Mouse (Mus musculus): ENCODE data around the gene Fbxl13. TPM values are rescaled to one million over a fixed set of nuclear protein-coding genes. Genes with fewer than 3 reads are reported as not detected.

Gene Fbxl13
- polyA plus RNA-seq, 1 experiment = 0.59 TPM

DNA sequence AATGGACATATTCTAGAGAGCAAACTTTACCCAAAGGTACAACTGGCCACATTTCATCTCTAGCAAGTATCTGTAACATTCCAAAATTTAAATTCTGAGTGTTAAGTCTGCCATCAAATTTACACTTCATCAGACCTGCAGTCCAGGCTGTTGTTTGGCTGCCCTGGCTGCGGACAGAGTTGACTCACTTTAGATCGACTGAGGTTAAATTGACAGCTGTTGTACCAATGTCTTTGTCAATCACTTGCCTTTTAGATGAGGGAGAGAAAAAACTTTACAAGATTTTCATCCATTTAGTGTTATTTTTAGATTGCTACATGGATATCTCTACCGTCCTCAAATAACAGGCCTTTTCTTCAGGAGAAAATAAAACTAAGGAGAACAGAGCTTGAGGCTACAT lies 126.3 kb downstream of the Fbxl13 start:
- DNase-seq (ENCODE audit: low read depth) = no peak

DNA sequence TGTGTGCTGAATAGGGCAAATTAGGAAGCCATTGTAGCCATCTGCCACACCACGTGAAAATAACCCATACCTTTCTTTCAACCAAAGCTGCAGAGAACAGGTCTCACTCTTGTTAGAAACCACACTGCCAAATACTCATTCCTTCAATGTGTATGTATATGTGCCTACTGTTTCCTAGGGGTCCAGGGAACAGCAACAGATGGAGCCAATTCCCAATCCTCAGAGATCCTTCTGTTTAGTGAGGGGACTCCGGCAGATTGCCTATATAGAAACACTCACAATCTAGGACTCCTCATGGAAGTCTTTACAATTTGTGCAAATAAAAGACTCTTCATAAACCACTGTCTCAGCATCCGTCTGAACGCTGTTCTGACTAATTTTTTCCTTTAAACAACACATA lies 127.2 kb downstream of the Fbxl13 start:
- no peak for DNase-seq (ENCODE audit: low read depth)

DNA sequence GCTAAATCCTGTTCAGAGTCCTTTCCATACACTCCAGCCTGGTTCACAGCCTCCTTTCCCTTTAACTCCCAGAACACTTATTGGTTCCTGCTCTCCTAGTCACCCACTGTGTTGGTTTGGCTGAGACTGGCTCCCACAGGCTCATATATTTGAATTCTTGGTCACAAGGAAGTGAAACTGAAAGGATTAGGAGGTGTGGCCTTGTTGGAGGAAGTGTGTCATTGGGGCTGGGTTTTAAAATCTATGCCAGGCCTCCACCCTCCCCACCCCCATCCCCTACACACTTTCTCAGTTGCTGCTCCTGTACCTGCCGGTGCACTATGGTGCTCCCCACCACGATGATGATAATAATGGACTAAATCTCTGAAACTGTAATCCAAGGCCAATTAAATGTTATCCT lies 127.9 kb downstream of the Fbxl13 start:
- DNase-seq (ENCODE audit: low read depth) = no peak

DNA sequence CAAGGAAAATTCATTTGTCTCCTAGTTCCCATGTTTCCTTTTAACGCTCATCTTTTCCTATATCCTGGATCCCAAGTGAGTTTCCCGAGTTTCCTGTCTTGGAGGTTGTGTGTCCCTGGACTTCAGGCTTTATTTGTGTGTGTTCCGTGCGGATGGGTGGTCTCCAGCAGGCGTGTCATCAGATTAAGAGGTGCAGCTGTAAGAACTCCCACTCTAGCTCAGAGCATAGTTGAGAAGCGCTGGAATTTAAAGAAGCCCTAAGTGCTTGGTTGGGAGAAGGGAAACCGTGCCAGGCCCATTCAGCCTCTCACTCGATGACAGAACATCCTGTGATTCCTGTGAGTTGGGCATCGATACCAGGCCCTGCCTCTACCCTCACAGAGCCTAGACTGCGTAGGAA lies 132.1 kb downstream of the Fbxl13 start:
- DNase-seq (ENCODE audit: low read depth) = no peak

DNA sequence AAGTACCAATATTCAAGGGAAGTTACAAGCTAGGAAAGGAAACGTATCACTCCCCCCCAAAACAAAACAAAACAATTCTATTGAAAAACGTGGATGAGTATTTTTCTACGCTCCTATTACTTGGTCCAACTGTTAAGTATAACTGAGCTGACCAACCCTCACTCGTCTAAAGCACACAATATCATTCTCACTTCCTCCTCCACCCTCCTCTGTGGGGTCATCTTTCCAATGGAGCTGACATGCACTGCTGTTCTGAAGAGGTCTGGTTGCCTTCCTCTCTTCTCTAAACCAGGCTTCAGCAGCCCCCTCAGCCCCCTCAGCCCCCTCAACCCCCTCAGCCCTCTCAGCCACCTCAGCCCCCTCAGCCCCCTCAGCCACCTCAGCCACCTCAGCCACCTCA lies 135.6 kb downstream of the Fbxl13 start:
- DNase-seq (ENCODE audit: low read depth) = no peak

DNA sequence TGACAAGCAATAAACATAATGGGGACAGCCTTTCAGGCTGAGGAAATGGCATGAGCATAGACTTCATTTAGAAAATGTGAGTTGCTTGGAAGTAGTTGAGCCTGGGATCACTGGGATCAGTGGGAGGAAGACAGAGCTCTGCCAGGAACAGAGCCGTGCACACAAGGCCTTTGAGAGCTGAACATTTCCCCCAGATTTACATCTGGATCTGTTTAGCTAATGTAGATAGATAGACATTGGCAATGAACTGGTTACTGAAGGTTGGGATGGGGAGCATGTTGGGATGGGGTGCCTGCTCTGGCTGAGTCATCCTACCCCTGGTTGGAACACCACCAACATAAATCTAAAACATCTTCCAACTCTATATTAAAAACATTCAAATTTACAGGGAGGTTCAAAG lies 138.5 kb downstream of the Fbxl13 start:
- no peak for DNase-seq (ENCODE audit: low read depth)

DNA sequence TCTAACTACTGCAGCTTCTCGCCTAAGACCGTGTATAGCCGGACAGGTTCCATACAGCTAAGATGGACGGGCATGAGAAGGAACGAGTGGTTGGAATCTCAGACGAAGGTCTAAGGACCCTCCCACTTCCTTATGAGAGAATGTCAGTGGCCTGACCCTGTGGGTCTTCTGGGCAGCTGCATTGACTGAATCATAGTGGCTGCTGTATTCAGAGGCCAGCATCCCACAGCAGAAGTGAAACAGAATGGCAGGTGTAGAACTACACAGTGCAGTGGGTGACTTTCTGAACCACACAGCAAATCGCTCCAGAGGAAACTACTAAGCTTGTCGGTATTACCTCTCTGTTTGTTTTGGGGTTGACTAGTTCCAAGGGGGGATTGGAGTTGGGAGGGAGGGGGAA lies 140.3 kb downstream of the Fbxl13 start:
- DNase-seq (ENCODE audit: low read depth) = no peak

DNA sequence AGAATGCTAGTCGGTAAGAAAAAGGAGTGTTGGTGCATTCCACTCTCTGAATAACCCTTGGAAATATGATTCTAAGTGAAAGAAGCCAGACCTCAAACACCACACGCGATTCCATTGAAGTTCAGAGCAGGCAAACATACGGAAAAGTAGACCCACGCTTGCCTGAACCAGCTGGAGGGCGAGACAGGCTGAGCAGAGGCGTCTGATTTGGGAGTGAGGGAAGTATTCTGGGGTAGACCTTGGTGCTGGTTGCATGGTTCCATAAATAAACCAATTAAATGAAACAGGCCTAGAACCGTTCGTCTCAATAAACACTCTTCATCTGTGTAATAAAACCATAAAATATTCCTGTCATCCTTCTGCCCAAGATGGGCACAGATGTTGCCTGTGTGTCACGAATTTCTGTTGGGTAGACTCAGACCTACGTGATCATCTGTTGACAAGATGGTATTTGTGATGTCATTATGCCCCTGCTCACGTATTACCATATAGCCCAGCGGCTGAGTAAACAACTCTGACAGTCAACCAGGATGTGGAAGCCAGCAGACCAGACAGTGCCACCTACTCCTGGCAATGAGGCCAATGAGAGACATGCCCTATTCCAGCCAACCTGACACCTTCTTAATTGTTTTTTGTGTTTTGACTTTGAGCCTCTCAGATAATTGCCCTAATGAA lies 142.4 kb downstream of the Fbxl13 start:
- no peak for DNase-seq (ENCODE audit: low read depth)

GRCm38 (mm10) chr5:21500941-21501340 lies 144.5 kb downstream of the Fbxl13 start:
- no peak for DNase-seq (ENCODE audit: low read depth)

GRCm38 (mm10) chr5:21500133-21500532 lies 145.3 kb downstream of the Fbxl13 start:
- DNase-seq (ENCODE audit: low read depth) = no peak

- DNase-seq (ENCODE audit: low read depth) = no peak
These were observed 146.5 kb downstream of the Fbxl13 start for GRCm38 (mm10) chr5:21498925-21499324.

DNA sequence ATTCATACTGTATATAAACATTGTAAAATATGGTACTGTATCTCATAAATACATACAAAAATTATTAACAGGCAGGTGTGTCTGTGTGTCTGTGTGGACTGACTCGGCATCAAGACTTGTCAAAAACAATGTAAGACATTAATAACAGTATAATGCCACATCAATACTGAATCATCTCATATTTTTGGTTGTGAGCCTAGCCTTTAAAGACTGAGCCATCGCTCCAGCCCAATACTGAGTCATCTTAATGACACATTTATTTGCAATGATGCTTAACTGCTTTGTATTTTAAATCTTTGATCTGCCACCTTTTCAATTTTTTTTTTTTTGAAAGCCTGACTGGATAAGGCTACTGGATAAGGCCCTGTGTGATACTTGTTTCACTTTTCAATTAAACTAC lies 146.9 kb downstream of the Fbxl13 start:
- no peak for DNase-seq (ENCODE audit: low read depth)

DNA sequence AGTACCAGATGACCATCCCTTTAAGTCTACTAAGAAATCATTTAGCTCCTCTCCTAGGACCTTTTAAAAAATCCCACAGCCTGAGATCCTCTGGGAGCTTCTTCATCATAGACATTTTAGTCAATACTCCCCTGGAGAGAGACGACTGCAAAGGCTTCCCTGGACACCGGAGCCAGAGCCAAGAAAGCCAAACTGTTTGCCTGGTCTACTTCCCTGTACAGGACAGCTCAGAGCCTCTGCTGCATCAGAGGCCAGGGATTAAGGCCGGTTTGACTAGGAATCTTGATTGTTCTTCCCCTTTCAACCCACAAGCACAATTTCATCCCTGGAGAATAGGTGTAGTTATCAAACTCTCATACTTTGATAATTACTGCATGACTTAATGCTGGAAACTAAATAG lies 148.6 kb downstream of the Fbxl13 start:
- DNase-seq (ENCODE audit: low read depth) = no peak

- DNase-seq (ENCODE audit: low read depth) = no peak
These were observed 149.1 kb downstream of the Fbxl13 start for GRCm38 (mm10) chr5:21496321-21496720.

GRCm38 (mm10) chr5:21494781-21495180 lies 150.7 kb downstream of the Fbxl13 start:
- DNase-seq (ENCODE audit: low read depth) = no peak

DNA sequence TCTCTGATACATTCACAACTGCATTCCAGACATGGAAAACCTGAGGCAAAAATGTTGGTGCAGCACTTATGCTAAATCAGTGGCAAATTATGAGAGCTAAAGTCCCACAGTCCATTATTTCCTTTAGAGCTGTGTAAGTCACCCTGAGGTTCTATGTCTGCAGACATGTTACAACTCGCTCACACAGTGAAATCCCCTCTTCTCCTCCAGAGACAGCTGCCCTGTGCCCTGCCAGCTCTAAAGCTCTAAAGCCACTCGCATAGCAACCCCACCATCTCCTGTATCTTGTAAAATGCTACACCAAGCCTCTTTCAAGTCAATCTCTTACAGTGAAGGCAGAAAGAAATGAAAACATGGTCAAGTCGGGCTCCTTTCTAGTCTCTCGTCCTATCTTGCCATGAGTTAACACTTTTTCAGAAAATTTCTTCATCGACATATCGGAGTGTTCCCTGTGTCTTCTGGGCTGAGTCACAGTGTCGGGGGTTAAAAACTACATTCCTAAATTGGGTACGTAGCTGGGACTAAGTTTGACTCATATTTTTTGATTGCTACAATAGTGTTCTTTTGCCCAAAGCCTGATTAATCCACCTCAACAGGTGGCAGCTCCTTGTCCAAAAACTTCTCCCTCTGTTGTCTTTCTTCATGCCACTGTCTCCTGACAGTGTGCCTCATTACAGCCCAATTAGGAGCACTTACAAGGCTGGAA lies 152.0 kb downstream of the Fbxl13 start:
- DNase-seq (ENCODE audit: low read depth) = peak; percentile 47

GRCm38 (mm10) chr5:21492213-21492612 lies 153.2 kb downstream of the Fbxl13 start:
- DNase-seq (ENCODE audit: low read depth) = no peak

DNA sequence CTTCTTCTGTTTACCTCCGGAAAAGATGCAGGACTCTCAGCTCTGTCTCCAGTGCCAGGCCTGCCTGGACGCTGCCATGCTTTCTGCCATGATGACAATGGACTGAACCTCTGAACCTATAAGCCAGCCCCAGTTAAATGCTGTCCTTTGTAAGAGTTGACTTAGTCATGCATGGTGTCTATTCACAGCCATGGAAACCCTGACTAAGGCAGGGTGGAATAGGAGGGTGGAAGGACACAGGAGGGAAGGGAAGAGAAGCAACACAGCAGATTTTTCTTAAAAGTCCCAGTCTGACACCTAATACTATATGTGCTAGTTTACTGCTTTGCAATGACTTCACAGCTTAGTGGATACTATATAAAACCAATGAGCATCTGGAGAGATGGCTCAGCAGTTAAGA lies 154.0 kb downstream of the Fbxl13 start:
- DNase-seq (ENCODE audit: low read depth) = no peak

GRCm38 (mm10) chr5:21489135-21489534 lies 156.3 kb downstream of the Fbxl13 start:
- DNase-seq (ENCODE audit: low read depth) = no peak

DNA sequence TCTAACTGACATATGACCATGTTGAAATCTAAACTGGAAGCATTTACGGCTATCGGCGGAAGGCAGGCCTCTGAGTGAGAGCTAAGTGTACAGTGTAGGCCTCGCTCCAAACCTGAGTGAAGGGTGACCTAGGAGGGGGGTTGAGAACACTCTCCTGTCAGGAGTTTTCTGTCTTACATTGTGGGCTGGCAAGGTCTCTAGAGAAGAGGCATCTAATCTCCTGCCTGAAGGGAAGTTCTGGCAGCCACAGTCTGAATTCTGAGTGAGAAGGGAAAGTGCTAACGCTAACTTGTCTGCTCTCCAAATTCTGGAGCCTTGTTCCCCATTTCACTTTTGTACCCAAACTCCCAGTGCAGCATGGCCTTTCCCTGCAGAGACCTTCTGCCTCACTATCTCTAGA lies 156.9 kb downstream of the Fbxl13 start:
- no peak for DNase-seq (ENCODE audit: low read depth)

DNA sequence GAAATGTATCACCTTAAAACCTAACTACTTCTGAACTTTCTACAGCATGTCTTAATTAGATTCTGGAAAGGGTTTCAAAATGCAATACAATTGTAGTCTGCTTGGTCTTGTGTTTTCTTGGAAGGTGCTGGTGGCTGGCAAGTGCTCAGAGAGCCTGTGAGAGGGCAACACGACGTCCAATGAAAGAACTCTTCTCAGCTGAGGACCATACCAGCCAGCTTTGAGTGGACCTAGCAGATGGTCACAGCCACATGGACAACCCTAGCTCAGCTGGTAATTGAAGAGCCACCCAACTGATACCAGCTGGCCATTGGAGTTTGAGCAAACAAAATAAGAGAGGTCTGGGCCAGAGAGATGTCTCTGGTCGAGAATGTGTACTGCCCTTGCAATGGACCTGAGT lies 157.7 kb downstream of the Fbxl13 start:
- DNase-seq (ENCODE audit: low read depth) = no peak

DNA sequence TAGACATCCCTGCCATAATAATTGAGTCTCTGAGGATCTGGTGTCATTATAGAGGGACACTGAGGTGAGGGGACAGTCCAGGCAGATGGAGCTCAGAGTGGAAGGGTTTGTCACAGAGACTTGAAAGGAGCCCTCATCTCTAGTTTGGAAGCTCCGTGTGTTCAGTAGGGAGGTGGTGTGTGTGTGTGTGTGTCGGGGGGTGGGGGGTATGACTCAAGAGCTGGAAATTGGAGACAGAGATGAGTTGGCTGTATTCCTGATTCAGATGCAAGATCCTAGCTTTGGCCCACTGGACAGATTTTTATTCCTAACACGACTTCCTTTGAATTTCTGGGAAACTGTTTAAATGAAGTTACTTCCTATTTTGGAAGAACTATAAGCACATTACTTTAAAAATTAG lies 158.1 kb downstream of the Fbxl13 start:
- DNase-seq (ENCODE audit: low read depth) = no peak

GRCm38 (mm10) chr5:21486798-21487197 lies 158.6 kb downstream of the Fbxl13 start:
- DNase-seq (ENCODE audit: low read depth) = no peak
